Mouse (Mus musculus): ENCODE measurements around the gene Gm11020.
"Not testable (repeated sequence)": the region's sequence is repeated elsewhere in the genome, so short reads cannot be mapped to it uniquely, and the experiment has no call there.

DNA sequence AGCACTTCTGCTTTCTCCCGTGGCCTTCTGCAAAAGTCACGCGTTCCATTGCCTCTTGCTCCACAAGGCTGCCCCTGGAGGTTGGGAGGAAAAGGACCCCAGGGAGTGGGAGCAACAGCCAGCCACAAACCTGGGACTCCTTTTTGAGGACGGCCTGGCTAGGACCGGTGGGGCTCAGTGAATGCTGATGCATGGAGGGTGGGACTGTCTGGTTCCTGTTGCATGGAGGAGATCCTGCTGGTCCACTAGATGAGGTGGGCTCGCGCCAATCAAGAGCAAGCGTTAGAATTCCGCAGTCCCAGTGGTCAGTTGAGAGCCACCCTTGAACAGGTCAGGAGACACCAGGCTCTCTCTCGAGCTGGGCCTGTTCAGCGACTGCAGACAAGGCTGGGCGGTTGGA lies 563 bp downstream of the Gm11020 start, which contains the start of gene Cmtm2b:
- not testable (repeated sequence) for TF ChIP-seq POLR2A (IDR thresholded peaks at IDR 0.05; ENCODE audit: borderline replicate concordance, control insufficient read depth, low read depth, low read length); CTCF (IDR thresholded peaks at IDR 0.05; ENCODE audit: control insufficient read depth, insufficient read depth, low read length)
